Mouse (Mus musculus): ENCODE data around the gene H2al1f. TPM values are rescaled to one million over a fixed set of nuclear protein-coding genes. Genes with fewer than 3 reads are reported as not detected.
"Not testable (repeated sequence)": the region's sequence is repeated elsewhere in the genome, so short reads cannot be mapped to it uniquely, and the experiment has no call there.

The H2al1f gene
- not detected in 2 replicates for polyA plus RNA-seq (2015; fragmentation: Nextera tagmentation; extraction: Ambion mirVana)

DNA sequence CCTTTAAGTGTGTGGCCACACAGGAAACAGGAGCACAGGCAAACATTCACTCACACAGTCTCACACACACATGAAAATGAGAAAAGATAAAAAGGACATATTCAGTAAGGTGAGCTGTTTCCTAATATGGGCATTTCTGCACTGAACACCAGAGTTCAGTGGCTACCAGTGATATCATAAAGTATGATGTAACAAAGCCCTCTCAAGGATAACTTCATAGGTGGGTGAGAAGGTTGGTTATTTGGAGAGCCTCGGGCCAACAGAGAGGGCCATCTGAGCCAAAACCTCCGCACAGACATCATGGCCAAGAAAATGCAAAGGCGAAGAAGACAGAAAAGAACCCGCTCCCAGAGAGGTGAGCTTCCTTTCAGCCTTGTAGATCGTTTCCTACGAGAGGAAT, at the start of gene H2al1f:
H2al1f (plus strand) TSS at position 301 of the 400 bp plus-strand sequence.
- not testable (repeated sequence) for ATAC-seq (ENCODE audit: insufficient read depth); H3K4me2 ChIP-seq; H3K9me3 ChIP-seq (replicated peaks); H3K27ac ChIP-seq (replicated peaks); H3K4me1 ChIP-seq (replicated peaks); H3K9ac ChIP-seq; H3K4me3 ChIP-seq (replicated peaks); H3K27me3 ChIP-seq; H3K36me3 ChIP-seq (replicated peaks)
- WGBS (ENCODE audit: insufficient replicate concordance) = no CpG with 5 or more reads among the region's 6 CpGs

DNA sequence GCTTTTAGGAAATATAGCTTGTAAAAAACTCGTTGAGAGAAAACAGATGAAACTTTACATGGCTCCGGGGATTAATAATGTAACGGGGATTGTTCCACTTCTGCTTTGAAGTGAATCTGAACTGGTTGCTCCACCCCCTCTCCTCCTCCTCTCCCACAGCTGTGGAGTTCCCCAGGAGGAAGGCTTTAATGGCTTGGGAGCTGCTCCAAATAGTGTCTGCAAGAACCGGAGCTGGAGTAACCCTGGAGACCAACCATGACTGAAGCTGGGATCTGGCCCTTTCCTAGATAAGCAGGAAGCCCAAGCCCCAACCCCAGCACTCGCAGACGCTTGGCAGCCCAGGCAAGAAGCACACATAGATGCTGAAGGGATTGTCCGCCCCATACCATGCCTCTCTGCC, 47.2 kb upstream of the H2al1f start:
- H3K4me3 ChIP-seq (replicated peaks) = no peak overlapping the region
- H3K36me3 ChIP-seq (replicated peaks) = no peaks in the 10 kb centered on the region
- no peaks in the 10 kb centered on the region for H3K27me3 ChIP-seq
- no peak overlapping the region for H3K4me2 ChIP-seq
- H3K9ac ChIP-seq = no peak overlapping the region
- H3K27ac ChIP-seq (replicated peaks) = no peak overlapping the region
- no peaks in the 10 kb centered on the region for H3K4me1 ChIP-seq (replicated peaks)
- no peak for ATAC-seq (ENCODE audit: insufficient read depth)
- 48% methylated on average over 7 of the region's 7 CpGs for WGBS (ENCODE audit: insufficient replicate concordance)
- no peaks in the 10 kb centered on the region for H3K9me3 ChIP-seq (replicated peaks)

DNA sequence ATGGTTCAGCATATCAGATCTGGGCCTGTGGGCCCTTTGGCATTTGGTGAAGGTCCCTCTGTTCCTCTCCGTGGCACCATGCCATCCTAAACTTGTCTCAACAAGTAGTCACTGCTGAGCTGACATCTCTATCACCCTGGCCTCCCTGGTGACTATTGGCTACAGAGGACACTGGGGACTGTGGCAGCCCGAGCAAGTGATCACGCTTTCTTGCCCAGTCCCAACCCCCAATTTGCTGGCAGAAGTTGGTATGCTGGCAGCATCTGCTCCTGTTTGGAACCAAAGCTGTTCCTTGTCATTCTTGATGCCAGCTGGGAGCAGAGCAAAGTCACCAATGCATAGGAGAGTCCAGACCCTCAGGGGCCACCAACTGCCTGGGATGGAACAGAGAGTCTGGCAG, 45.9 kb upstream of the H2al1f start:
- Histone ChIP-seq H3K9ac (no peak overlapping the region), H3K27me3 (no peaks in the 10 kb centered on the region), H3K36me3 (replicated peaks) (no peaks in the 10 kb centered on the region), H3K4me1 (replicated peaks) (no peaks in the 10 kb centered on the region), H3K9me3 (replicated peaks) (no peaks in the 10 kb centered on the region), H3K27ac (replicated peaks) (no peak overlapping the region), H3K4me3 (replicated peaks) (no peak overlapping the region), H3K4me2 (no peak overlapping the region)
- no peak for ATAC-seq (ENCODE audit: insufficient read depth)
- WGBS (ENCODE audit: insufficient replicate concordance) = 62% methylated on average over 3 of the region's 3 CpGs

DNA sequence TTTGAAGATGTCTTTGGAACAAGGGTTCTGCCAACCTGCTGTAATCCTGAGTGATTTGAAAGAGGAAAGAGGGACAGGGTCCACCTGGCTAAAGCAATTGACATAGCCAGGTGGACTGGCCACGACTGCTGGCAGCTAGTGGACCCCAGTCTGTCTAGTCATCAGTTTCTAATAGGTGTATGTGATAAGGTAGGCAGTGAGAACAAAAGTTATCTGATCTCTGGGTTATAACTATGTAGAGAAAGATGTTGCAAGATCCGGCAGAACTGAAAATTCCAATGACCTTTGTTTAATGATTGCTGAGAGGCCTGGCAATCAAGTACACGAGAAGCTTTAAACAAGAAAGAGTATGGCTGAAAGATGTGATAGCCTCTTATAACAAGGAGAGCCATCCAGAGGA, 41.8 kb upstream of the H2al1f start:
- H3K9me3 ChIP-seq (replicated peaks) = no peaks in the 10 kb centered on the region
- no peaks in the 10 kb centered on the region for H3K4me1 ChIP-seq (replicated peaks)
- no peak overlapping the region for H3K4me3 ChIP-seq (replicated peaks)
- WGBS (ENCODE audit: insufficient replicate concordance) = 50% methylated on average over 3 of the region's 3 CpGs
- H3K27me3 ChIP-seq = no peaks in the 10 kb centered on the region
- no peak overlapping the region for H3K27ac ChIP-seq (replicated peaks)
- no peak overlapping the region for H3K9ac ChIP-seq
- H3K4me2 ChIP-seq = no peak overlapping the region
- ATAC-seq (ENCODE audit: insufficient read depth) = no peak
- no peaks in the 10 kb centered on the region for H3K36me3 ChIP-seq (replicated peaks)

DNA sequence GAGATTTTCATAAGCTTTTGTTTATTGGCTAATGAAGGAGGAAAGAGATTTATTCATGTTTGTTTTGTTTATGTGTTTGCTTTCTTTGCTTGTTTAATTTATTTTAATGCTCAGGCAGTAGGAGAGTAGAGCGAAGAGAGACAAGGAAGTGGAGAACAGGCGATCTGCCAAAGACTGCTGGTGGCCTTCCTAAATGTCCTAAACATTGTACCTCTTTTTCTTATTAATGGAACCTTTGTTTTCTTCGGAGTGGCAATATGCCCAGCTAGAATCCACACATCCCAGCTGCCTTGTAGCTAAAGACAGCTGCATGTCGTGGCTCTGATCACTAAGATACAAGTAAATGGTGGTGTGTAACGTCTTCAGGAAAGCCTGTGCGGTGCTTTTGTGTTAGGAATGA, 37.9 kb upstream of the H2al1f start:
- no peaks in the 10 kb centered on the region for H3K27me3 ChIP-seq
- H3K4me3 ChIP-seq (replicated peaks) = no peak overlapping the region
- H3K9ac ChIP-seq = no peak overlapping the region
- no peaks in the 10 kb centered on the region for H3K9me3 ChIP-seq (replicated peaks)
- no peaks in the 10 kb centered on the region for H3K36me3 ChIP-seq (replicated peaks)
- H3K4me2 ChIP-seq = no peak overlapping the region
- no peaks in the 10 kb centered on the region for H3K4me1 ChIP-seq (replicated peaks)
- ATAC-seq (ENCODE audit: insufficient read depth) = no peak
- no peak overlapping the region for H3K27ac ChIP-seq (replicated peaks)
- 50% methylated on average over 6 of the region's 6 CpGs for WGBS (ENCODE audit: insufficient replicate concordance)

DNA sequence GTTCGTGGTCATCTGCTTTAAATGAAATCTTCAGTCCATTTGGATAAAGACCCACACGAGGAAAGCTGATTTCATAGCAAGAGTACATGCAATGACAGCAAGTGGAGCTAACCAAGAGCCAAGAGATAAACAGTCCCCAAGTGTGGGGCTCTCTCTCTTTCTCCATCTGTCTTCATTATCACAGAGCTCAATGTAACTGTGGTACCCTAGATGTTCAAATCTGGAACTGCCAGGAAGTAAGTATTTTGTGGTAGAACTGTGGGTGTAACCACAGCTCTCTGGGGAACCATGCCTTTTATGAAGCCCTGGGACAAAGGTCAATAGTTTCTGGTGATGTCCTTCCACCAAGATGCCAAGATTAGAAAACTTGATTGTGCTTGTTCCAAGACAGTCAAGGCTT, 34.2 kb upstream of the H2al1f start:
- no peak overlapping the region for H3K27ac ChIP-seq (replicated peaks)
- no peaks in the 10 kb centered on the region for H3K27me3 ChIP-seq
- H3K36me3 ChIP-seq (replicated peaks) = no peaks in the 10 kb centered on the region
- 35% methylated on average over 2 of the region's 2 CpGs for WGBS (ENCODE audit: insufficient replicate concordance)
- H3K4me2 ChIP-seq = no peak overlapping the region
- H3K9ac ChIP-seq = no peak overlapping the region
- H3K4me1 ChIP-seq (replicated peaks) = no peaks in the 10 kb centered on the region
- ATAC-seq (ENCODE audit: insufficient read depth) = no peak
- no peaks in the 10 kb centered on the region for H3K9me3 ChIP-seq (replicated peaks)
- H3K4me3 ChIP-seq (replicated peaks) = no peak overlapping the region

DNA sequence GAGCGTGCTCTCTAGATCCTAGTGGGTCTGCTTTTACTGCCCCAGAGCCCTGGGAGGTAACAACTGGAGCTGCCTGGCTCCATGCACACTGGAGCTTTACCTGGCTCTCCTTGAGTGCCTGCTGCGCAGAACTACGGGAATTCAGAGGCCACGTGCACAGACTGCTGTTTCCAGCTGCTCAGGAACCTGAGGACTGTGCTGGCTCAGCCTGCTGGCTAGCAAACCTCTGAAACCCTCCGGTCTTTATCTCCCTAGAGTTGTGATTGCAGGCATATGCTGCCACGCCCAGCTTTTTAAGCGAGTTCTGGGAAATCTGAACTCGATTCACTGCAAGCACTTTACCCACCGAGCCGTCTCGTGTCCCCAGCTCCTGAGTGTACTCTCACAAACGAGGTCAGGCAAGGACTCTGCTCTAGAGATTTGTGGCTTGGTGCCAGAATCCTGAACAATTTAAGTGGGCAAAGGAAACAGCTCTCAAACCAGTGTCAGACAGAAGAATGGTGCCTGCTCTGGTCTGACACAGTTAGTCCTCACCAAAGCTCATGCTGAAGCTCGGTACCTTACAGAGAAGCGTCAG, 26.6 kb upstream of the H2al1f start:
- no peak overlapping the region for H3K4me3 ChIP-seq (replicated peaks)
- H3K4me2 ChIP-seq = no peak overlapping the region
- no peak for ATAC-seq (ENCODE audit: insufficient read depth)
- no peaks in the 10 kb centered on the region for H3K36me3 ChIP-seq (replicated peaks)
- no peaks in the 10 kb centered on the region for H3K9me3 ChIP-seq (replicated peaks)
- no peaks in the 10 kb centered on the region for H3K27me3 ChIP-seq
- no peaks in the 10 kb centered on the region for H3K4me1 ChIP-seq (replicated peaks)
- H3K9ac ChIP-seq = no peak overlapping the region
- H3K27ac ChIP-seq (replicated peaks) = no peak overlapping the region
- WGBS (ENCODE audit: insufficient replicate concordance) = 51% methylated on average over 14 of the region's 14 CpGs

DNA sequence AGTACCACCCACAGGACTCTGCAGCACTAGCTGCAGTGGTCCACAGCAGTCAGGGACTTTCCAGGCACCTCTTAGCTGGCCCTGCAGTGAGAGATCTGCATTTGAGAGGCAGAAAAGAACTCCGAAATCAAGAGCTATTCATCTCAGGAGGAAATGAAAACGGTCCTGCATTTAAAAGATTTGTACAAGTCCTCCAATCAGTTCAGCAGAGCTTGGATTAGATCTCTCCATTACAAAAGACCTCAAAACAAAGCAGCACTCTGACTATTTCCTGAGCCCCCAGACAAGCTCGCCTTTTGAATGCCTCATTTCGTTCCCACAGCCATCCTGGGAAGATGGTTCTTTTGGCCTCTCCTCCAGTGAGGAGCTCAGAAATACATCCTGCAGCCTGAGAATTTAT, 25.7 kb upstream of the H2al1f start:
- Histone ChIP-seq H3K9ac (no peak overlapping the region), H3K4me1 (replicated peaks) (no peaks in the 10 kb centered on the region), H3K27ac (replicated peaks) (no peak overlapping the region), H3K36me3 (replicated peaks) (no peaks in the 10 kb centered on the region), H3K27me3 (no peaks in the 10 kb centered on the region), H3K4me2 (no peak overlapping the region), H3K4me3 (replicated peaks) (no peak overlapping the region), H3K9me3 (replicated peaks) (no peaks in the 10 kb centered on the region)
- WGBS (ENCODE audit: insufficient replicate concordance) = 35% methylated on average over 4 of the region's 4 CpGs
- ATAC-seq (ENCODE audit: insufficient read depth) = no peak

DNA sequence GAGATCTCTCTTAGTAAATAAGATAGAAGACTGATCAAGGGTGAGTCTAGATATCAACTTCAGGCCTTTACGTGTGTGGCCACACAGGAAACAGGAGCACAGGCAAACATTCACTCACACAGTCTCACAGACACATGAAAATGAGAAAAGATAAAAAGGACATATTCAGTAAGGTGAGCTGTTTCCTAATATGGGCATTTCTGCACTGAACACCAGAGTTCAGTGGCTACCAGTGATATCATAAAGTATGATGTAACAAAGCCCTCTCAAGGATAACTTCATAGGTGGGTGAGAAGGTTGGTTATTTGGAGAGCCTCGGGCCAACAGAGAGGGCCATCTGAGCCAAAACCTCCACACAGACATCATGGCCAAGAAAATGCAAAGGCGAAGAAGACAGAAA, 16.0 kb upstream of the H2al1f start, which contains the start of gene H2al1a:
H2al1a (plus strand) TSS at position 301 of the 400 bp plus-strand sequence.
- not testable (repeated sequence) for H3K9ac ChIP-seq; H3K9me3 ChIP-seq (replicated peaks); H3K27ac ChIP-seq (replicated peaks); H3K27me3 ChIP-seq; H3K4me3 ChIP-seq (replicated peaks); H3K4me2 ChIP-seq; ATAC-seq (ENCODE audit: insufficient read depth); H3K4me1 ChIP-seq (replicated peaks); H3K36me3 ChIP-seq (replicated peaks)
- no CpG with 5 or more reads among the region's 3 CpGs for WGBS (ENCODE audit: insufficient replicate concordance)

DNA sequence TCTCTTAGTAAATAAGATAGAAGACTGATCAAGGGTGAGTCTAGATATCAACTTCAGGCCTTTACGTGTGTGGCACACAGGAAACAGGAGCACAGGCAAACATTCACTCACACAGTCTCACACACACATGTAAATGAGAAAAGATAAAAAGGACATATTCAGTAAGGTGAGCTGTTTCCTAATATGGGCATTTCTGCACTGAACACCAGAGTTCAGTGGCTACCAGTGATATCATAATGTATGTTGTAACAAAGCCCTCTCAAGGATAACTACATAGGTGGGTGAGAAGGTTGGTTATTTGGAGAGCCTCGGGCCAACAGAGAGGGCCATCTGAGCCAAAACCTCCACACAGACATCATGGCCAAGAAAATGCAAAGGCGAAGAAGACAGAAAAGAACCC, 12.8 kb upstream of the H2al1f start, which contains the start of gene H2al1b:
H2al1b (plus strand) TSS at position 301 of the 400 bp plus-strand sequence.
- not testable (repeated sequence) for H3K27me3 ChIP-seq; H3K9ac ChIP-seq; H3K4me1 ChIP-seq (replicated peaks); ATAC-seq (ENCODE audit: insufficient read depth); H3K36me3 ChIP-seq (replicated peaks); H3K9me3 ChIP-seq (replicated peaks); H3K4me2 ChIP-seq; H3K27ac ChIP-seq (replicated peaks); H3K4me3 ChIP-seq (replicated peaks)
- WGBS (ENCODE audit: insufficient replicate concordance) = 77% methylated on average over 1 of the region's 3 CpGs

DNA sequence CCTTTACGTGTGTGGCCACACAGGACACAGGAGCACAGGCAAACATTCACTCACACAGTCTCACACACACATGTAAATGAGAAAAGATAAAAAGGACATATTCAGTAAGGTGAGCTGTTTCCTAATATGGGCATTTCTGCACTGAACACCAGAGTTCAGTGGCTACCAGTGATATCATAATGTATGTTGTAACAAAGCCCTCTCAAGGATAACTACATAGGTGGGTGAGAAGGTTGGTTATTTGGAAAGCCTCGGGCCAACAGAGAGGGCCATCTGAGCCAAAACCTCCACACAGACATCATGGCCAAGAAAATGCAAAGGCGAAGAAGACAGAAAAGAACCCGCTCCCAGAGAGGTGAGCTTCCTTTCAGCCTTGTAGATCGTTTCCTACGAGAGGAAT, 9.6 kb upstream of the H2al1f start, which contains the start of gene H2al1c:
H2al1c (plus strand) TSS at position 301 of the 400 bp plus-strand sequence.
- not testable (repeated sequence) for H3K27me3 ChIP-seq; H3K4me3 ChIP-seq (replicated peaks); ATAC-seq (ENCODE audit: insufficient read depth); H3K4me1 ChIP-seq (replicated peaks); H3K27ac ChIP-seq (replicated peaks); H3K36me3 ChIP-seq (replicated peaks); H3K4me2 ChIP-seq; H3K9ac ChIP-seq; H3K9me3 ChIP-seq (replicated peaks)
- WGBS (ENCODE audit: insufficient replicate concordance) = 44% methylated on average over 1 of the region's 6 CpGs

DNA sequence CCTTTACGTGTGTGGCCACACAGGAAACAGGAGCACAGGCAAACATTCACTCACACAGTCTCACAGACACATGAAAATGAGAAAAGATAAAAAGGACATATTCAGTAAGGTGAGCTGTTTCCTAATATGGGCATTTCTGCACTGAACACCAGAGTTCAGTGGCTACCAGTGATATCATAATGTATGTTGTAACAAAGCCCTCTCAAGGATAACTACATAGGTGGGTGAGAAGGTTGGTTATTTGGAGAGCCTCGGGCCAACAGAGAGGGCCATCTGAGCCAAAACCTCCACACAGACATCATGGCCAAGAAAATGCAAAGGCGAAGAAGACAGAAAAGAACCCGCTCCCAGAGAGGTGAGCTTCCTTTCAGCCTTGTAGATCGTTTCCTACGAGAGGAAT, 6.4 kb upstream of the H2al1f start, which contains the start of gene H2al1d:
H2al1d (plus strand) TSS at position 301 of the 400 bp plus-strand sequence.
- not testable (repeated sequence) for H3K36me3 ChIP-seq (replicated peaks); H3K9ac ChIP-seq; H3K27me3 ChIP-seq; H3K4me1 ChIP-seq (replicated peaks); H3K4me2 ChIP-seq; H3K27ac ChIP-seq (replicated peaks); ATAC-seq (ENCODE audit: insufficient read depth); H3K4me3 ChIP-seq (replicated peaks); H3K9me3 ChIP-seq (replicated peaks)
- WGBS (ENCODE audit: insufficient replicate concordance) = no CpG with 5 or more reads among the region's 6 CpGs

Data from liver, embryonic 15.5 days (tissue).